Mouse (Mus musculus) liver, postnatal 0 days (tissue): Measurements from ENCODE around the gene Ube2m. TPM values are rescaled to one million over a fixed set of nuclear protein-coding genes. Genes with fewer than 3 reads are reported as not detected.

ENCODE experiments used
- ATAC-seq: fragments of 200-750 bp; cut with Nextera tagmentation; 2 replicates; pipeline ENCODE4 v1.8.0; 2017; ENCODE audit warnings: mild to moderate bottlenecking, moderate library complexity
- DNase-seq: peaks from one replicate; pipeline ENCODE4 v3.0.0-alpha.2; 2016
- H3K27ac ChIP-seq: fragments of 300-500 bp; sonication (generic); 2 replicates; pipeline ENCODE4 v1.5.1; 2014; ENCODE audit warnings: antibody characterized with exemption, moderate library complexity, mild to moderate bottlenecking, low read depth
- H3K27me3 ChIP-seq: fragments of 300-500 bp; sonication (generic); 2 replicates; pipeline ENCODE4 v1.6.1; 2014; ENCODE audit warnings: low read length, control low read depth, mixed read lengths; ENCODE audit not compliant: insufficient read depth
- H3K36me3 ChIP-seq: fragments of 300-500 bp; sonication (generic); replicated peaks from 2 replicates; pipeline ENCODE4 v1.6.1; 2014; ENCODE audit warnings: mild to moderate bottlenecking, control low read depth, low read length, moderate library complexity, mixed read lengths; ENCODE audit not compliant: insufficient read depth
- H3K4me1 ChIP-seq: fragments of 300-500 bp; sonication (generic); 2 replicates; pipeline ENCODE4 v1.6.1; 2014; ENCODE audit warnings: antibody characterized with exemption, mild to moderate bottlenecking, control low read depth; ENCODE audit not compliant: insufficient read depth
- H3K4me2 ChIP-seq: fragments of 300-500 bp; sonication (generic); 2 replicates; pipeline ENCODE4 v1.6.1; 2014; ENCODE audit warnings: low read depth, mild to moderate bottlenecking, low read length, moderate library complexity, mixed read lengths
- H3K4me3 ChIP-seq: fragments of 300-500 bp; sonication (generic); 2 replicates; pipeline ENCODE4 v1.5.1; 2014; ENCODE audit warnings: low read depth, low read length
- H3K9ac ChIP-seq: fragments of 300-500 bp; sonication (generic); replicated peaks from 2 replicates; pipeline ENCODE4 v1.6.1; 2014; ENCODE audit warnings: mild to moderate bottlenecking, moderate library complexity
- H3K9me3 ChIP-seq: fragments of 300-500 bp; sonication (generic); 2 replicates; pipeline ENCODE4 v1.6.1; 2016; ENCODE audit warnings: mild to moderate bottlenecking, control low read depth, low read length, mixed read lengths
- CTCF ChIP-seq: sonication (generic); IDR thresholded peaks from 2 replicates; pipeline ENCODE4 v1.5.1; 2016; ENCODE audit warnings: antibody characterized with exemption, low read depth
- EP300 ChIP-seq: IDR thresholded peaks from 2 replicates; pipeline ENCODE4 v1.6.1; 2016; ENCODE audit warnings: antibody characterized with exemption, low read depth, mild to moderate bottlenecking
- WGBS: fragments of 180-500 bp; shearing (Covaris S2); extraction: QIAGEN DNeasy Blood & Tissue Kit; methylation state at CpG from one replicate; pipeline ENCODE4 v1.1.7; 2014; ENCODE audit not compliant: insufficient replicate concordance; 5-methylcytosine and 5-hydroxymethylcytosine counted together
- polyA plus RNA-seq: library from polyadenylated mRNA; unstranded; fragments of >200 nt; fragmentation: Nextera tagmentation; extraction: Ambion mirVana; gene quantifications from 2 replicates; pipeline ENCODE4 v1.2.1, GENCODE M21; 2015

Gene Ube2m
- polyA plus RNA-seq, 1 experiment from 2014 or later: 53.8 TPM

DNA sequence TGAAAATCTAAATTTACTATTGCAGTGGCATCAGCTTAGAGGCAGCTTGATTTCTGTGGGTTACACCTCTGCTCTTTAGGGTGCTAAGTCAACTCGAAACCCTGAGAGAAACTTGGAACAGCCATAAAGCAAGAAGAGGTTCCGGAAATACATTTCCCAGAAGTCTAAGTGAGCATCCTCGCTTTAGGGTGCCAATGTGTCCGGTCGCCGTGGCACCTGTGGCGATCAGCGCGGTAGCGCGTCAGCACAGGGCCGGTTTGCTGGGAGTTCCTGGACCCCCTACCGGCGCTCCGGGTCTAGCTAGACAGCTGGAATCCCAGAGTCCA lies 15.8 kb upstream of the Ube2m start:
- WGBS: 3% methylated on average over 15 of the region's 15 CpGs
- H3K4me1 ChIP-seq: peaks cover 12% of the 10 kb centered on the region

GRCm38 (mm10) chr7:13053501-13053900 lies 15.4 kb upstream of the Ube2m start:
- Histone ChIP-seq H3K9ac (no peak overlapping the region), H3K4me1 (peaks cover 12% of the 10 kb centered on the region), H3K4me3 (0 out of 2 replicates have a peak overlapping the region, but pooled peaks have one; percentile 77), H3K36me3 (no peaks in the 10 kb centered on the region), H3K9me3 (no peaks in the 10 kb centered on the region), H3K27ac (no peak overlapping the region), H3K4me2 (peak overlapping the region; percentile 90), H3K27me3 (no peaks in the 10 kb centered on the region)
- no peak for DNase-seq
- ATAC-seq: no peak
- TF ChIP-seq EP300 (no peak), CTCF (no peak)
- 92% methylated on average over 2 of the region's 2 CpGs for WGBS

More for the DNA sequence above, 15.8 kb upstream of the Ube2m start:
- ATAC-seq (peak; percentile 52), DNase-seq (no peak)
- Histone ChIP-seq H3K27me3 (no peaks in the 10 kb centered on the region), H3K27ac (no peak overlapping the region), H3K9me3 (no peaks in the 10 kb centered on the region), H3K4me3 (peak overlapping the region; percentile 77), H3K36me3 (no peaks in the 10 kb centered on the region), H3K9ac (peak overlapping the region; percentile 61), H3K4me2 (peak overlapping the region; percentile 90)
- TF ChIP-seq CTCF (no peak), EP300 (no peak)

DNA sequence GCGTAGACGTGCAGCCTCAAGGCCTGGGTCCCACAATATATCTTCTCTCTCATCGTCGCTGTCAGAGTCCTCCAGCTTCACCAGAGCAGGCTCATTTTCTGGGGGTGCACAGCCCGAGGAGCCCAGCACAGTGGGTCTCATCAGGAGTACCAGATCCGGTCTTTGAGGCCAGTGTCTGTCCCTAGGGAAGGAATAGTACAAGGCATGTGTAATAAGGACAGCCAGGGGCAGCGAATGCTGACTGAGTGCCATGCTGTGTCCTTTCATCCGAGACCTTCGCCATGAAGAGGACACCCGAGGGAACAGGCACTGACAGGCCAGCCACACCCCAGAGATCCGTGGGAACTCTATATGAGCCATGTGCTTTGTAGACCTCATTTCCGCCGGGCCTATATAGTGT lies 14.9 kb upstream of the Ube2m start:
- DNase-seq (no peak), ATAC-seq (no peak)
- Histone ChIP-seq H3K4me2 (no peak overlapping the region), H3K27ac (no peak overlapping the region), H3K36me3 (no peaks in the 10 kb centered on the region), H3K27me3 (no peaks in the 10 kb centered on the region), H3K9me3 (no peaks in the 10 kb centered on the region), H3K9ac (no peak overlapping the region), H3K4me3 (no peak overlapping the region), H3K4me1 (peaks cover 12% of the 10 kb centered on the region)
- 86% methylated on average over 13 of the region's 13 CpGs for WGBS
- TF ChIP-seq EP300: no peak
- no peak for TF ChIP-seq CTCF

DNA sequence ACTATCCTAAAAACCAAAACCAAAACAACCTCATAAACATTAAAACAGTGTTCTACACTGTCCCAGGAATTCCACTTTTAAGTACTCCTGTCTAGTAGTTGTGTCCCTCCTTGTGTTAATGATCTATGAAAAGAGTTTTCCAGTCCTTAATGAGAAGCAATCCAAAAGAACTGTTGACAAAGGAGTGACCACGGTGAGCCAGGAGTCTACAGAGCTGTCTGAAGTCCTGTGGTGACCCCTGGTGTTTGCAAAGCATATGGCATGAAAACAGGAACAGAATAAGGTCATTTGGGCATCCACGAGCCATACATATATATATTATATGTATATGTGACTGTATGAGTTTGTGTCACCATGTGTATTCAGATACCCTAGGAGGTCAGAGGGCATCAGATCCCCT lies 8.0 kb upstream of the Ube2m start:
- Histone ChIP-seq H3K36me3 (no peaks in the 10 kb centered on the region), H3K4me1 (peaks cover 13% of the 10 kb centered on the region), H3K9ac (no peak overlapping the region), H3K27me3 (peaks cover 27% of the 10 kb centered on the region), H3K27ac (no peak overlapping the region), H3K9me3 (no peaks in the 10 kb centered on the region), H3K4me2 (no peak overlapping the region), H3K4me3 (no peak overlapping the region)
- 3% methylated on average over 2 of the region's 2 CpGs for WGBS
- no peak for TF ChIP-seq EP300
- peak; percentile 92 for TF ChIP-seq CTCF
- ATAC-seq (peak; percentile 78), DNase-seq (peak; percentile 70)

- no peaks in the 10 kb centered on the region for H3K9me3 ChIP-seq
- no peaks in the 10 kb centered on the region for H3K36me3 ChIP-seq
- peak overlapping the region; percentile 39; the same call in 1 of the 2 replicates for H3K9ac ChIP-seq
- TF ChIP-seq CTCF (no peak), EP300 (no peak)
- H3K4me2 ChIP-seq: peak overlapping the region; percentile 67
- DNase-seq: no peak
- H3K4me1 ChIP-seq: peaks cover 13% of the 10 kb centered on the region
- peaks cover 27% of the 10 kb centered on the region for H3K27me3 ChIP-seq
- H3K4me3 ChIP-seq: peak overlapping the region; percentile 43
- ATAC-seq: no peak
- H3K27ac ChIP-seq: no peak overlapping the region
- WGBS: 5% methylated on average over 23 of the region's 23 CpGs
Observed at GRCm38 (mm10) chr7:13044254-13044625, 6.2 kb upstream of the Ube2m start.

- peak; percentile 21; the same call in 1 of the 2 replicates for ATAC-seq
- H3K9me3 ChIP-seq: no peaks in the 10 kb centered on the region
- H3K36me3 ChIP-seq: no peaks in the 10 kb centered on the region
- peak overlapping the region; percentile 39; the same call in 1 of the 2 replicates for H3K9ac ChIP-seq
- 7% methylated on average over 80 of the region's 88 CpGs for WGBS
- no peak for DNase-seq
- H3K27me3 ChIP-seq: peaks cover 27% of the 10 kb centered on the region
- peak overlapping the region; percentile 67 for H3K4me2 ChIP-seq
- H3K27ac ChIP-seq: no peak overlapping the region
- H3K4me3 ChIP-seq: peak overlapping the region; percentile 43
- TF ChIP-seq EP300 (no peak), CTCF (no peak)
- H3K4me1 ChIP-seq: peaks cover 18% of the 10 kb centered on the region
Observed at GRCm38 (mm10) chr7:13043445-13044253, 5.6 kb upstream of the Ube2m start.
